Mouse (Mus musculus): ENCODE data around the gene Kif1a. TPM values are rescaled to one million over a fixed set of nuclear protein-coding genes. Genes with fewer than 3 reads are reported as not detected.

The Kif1a gene
- total RNA-seq, 2 experiments from 2014 or later, result 637 to 653 TPM

- no peak for DNase-seq (ENCODE audit: low spot score in 2 of 2)
Observed at GRCm38 (mm10) chr1:93100243-93100575, 1.5 kb downstream of the Kif1a start.

DNA sequence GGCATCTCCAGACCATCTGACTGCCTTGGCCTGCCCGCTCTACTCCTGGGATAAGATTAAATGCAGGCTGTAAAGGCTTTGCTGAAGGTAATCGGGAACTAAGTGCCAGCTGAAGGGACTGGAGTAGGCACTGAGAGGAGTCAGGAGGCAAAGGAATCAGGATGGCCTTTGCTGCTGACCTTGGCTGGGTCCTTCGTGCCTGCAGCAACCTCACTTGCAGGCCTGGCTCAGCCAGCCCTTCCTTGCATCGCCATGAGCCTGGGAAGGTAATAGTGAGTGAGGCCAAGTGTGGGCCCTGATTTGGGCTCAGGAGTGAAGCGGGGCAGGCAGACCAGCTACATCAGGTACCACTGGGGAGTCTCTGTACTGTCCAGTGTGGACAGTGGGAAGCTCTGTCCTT, 2.8 kb downstream of the Kif1a start:
- peak in 1 of 2 experiments; percentile 1 for DNase-seq (ENCODE audit: low spot score in 2 of 2)

GRCm38 (mm10) chr1:93092582-93092981, 9.2 kb downstream of the Kif1a start:
- DNase-seq (ENCODE audit: low spot score in 2 of 2), result no peak

GRCm38 (mm10) chr1:93085136-93085535, 16.6 kb downstream of the Kif1a start:
- peak in 1 of 2 experiments; percentile 48 for DNase-seq (ENCODE audit: low spot score in 2 of 2)

DNA sequence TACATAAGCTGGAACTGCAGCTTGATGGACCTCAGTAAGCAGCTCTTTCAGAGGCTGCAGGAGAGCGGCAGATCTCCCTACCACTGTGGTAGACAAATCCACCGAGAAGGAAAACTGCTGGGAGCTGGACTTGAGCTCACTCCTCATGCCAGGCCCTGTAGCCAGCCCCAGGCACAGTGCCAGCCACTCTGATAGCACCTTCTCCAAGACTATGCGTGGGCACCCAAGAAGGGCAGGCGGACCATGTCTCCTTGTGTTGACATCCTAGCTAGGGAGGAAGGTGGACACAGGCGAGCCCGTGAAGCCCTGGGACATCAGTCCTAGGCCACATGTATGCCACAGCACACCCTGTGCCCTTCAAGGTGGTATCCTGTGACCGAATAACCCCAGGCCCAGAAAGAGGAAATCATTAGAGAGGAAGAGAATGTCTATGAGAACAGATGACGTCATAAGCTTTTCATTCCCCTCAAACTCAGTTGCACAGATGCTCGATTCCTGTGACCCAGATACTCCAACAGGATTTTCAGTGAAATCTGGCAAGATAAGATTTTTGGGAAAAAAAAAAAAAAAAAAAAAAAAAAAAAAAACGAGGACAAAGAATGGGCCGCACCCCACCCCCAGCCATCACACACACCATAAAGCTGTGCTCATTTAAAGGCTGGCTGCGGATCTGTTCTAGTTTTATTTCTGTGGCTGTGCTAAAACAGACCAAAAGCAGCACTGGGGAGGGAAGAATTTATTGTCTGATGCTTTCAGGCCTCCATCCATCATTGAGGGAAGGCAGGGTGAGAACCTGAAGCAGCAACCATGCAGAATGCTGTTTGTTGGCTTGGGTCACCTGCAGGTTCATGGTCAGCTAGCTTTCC, 18.1 kb downstream of the Kif1a start:
- DNase-seq (ENCODE audit: low spot score in 2 of 2), result peak in 1 of 2 experiments; percentile 61

DNA sequence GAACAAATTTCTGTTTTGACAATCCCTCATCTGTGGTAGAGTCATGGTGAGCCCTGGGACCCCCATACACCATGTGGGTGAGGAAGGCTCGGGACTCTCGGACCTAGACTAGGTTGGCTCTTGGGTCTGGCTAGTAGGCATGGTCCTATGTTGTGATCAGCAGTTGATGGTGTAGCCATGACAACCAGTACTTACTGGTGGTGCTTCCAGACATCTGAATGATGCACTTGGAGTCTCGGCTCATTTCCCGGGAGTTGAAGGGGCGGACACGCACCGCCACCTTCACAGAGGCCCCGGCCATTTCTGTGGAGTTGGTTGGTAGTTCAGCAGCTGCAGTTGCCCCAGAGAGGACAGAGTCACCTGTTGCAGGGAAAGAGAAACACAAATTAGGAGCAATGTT, 19.6 kb downstream of the Kif1a start:
- DNase-seq (ENCODE audit: low spot score in 2 of 2), result no peak

DNA sequence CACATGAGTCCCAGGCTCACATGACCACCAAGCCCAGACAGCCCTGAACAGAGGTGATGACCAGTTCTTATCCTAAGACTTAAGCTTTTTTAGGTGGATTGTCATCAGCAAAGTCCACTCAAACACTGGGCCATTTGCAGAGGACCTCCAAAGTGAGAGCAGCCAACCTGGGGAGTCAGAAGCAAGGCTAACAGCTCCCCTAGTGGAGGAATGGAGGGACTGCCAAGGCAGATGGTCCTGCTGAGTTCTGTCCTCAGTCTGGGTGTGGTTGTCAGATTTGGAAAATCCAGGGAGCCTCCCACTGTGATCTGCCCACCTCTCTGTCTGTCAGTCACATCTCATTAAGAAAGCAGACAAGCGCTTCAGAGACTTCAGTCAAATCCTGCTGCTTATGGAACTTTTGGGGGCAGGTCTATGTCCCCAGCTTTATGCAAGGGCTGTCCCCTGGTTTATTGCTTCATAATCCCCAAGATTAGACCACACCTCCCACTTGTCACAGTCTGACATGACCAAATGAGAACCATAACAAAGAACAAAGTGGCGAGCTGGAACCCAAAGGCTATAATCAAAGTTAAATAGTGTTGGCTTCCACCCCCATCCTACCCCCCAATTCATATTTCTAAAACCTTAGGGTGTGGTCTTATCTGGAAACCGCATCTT, 20.7 kb downstream of the Kif1a start:
- DNase-seq (ENCODE audit: low spot score in 2 of 2), result peak; percentile 72 to 85

GRCm38 (mm10) chr1:93079602-93080001, 22.1 kb downstream of the Kif1a start:
- peak in 1 of 2 experiments; percentile 56 for DNase-seq (ENCODE audit: low spot score in 2 of 2)

- DNase-seq (ENCODE audit: low spot score in 2 of 2), result no peak
Observed at GRCm38 (mm10) chr1:93072279-93072865, 29.4 kb downstream of the Kif1a start.

DNA sequence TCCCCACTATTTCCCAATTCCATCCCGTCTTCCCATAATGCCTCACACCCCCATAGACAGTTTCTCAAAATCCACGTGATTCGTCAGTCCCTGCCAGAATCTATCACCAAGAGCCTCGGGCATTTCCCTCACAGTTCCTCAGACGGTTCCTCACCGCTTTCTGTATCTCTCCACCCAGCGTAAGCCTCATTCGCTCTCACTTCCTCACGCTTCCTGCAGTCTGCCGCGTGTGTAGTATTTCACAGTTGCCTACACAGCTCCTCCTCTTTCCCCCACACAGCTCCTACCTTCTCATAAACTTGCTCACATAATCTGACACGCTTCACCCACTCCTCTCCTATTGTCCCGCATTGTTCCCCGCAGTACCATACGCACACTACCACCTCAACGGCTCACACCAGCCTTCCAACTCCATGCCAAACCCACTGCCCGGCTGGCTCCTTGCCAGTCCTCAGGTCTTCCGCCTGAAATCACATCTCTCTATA, 30.2 kb downstream of the Kif1a start:
- DNase-seq (ENCODE audit: low spot score in 2 of 2), result peak; percentile 25 to 43

- DNase-seq (ENCODE audit: low spot score in 2 of 2), result no peak
Observed at GRCm38 (mm10) chr1:93070881-93071280, 30.9 kb downstream of the Kif1a start.

DNA sequence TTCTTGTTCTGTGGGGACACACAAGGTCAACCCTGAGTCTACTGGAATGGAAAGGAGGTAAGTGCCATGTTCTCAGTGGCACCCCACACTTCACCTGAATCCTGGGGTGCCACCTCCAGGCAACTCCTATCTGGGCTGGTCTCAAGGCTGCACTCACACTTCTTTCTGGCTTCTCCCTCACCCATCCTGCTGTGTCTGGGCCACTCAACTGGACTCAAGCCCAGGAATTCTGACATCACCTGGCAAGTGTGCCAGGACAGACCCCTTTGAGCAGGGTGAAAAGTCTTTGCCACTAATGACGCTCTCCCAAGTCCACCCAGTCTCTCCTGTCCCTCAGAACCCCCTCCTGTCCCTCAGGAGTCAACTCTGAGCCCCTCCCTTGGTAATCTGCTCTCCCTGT, 33.2 kb downstream of the Kif1a start:
- DNase-seq (ENCODE audit: low spot score in 2 of 2), result no peak

DNA sequence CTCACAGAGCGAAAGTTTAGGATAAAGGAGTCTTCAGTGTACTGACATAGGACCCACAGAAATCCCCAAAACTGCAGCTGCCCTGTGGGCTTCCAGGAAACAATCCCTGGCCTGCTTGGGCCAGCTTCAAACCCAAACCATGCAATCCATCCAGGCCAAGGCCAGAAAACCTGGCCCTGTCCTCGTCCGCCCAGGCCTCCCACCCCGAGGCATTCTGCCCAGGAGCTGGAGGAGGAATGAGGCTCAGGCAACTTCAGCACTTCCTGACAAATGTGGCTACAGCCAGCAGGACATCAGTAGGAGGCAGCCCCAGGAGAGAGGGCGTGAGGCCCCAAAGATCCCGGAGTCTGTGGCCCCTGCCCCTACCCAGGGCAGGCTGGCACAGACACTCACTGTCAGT, 36.1 kb downstream of the Kif1a start:
- DNase-seq (ENCODE audit: low spot score in 2 of 2), result no peak

- DNase-seq (ENCODE audit: low spot score in 2 of 2), result peak in 1 of 2 experiments; percentile 62
Observed at GRCm38 (mm10) chr1:93063694-93064093, 38.1 kb downstream of the Kif1a start.

DNA sequence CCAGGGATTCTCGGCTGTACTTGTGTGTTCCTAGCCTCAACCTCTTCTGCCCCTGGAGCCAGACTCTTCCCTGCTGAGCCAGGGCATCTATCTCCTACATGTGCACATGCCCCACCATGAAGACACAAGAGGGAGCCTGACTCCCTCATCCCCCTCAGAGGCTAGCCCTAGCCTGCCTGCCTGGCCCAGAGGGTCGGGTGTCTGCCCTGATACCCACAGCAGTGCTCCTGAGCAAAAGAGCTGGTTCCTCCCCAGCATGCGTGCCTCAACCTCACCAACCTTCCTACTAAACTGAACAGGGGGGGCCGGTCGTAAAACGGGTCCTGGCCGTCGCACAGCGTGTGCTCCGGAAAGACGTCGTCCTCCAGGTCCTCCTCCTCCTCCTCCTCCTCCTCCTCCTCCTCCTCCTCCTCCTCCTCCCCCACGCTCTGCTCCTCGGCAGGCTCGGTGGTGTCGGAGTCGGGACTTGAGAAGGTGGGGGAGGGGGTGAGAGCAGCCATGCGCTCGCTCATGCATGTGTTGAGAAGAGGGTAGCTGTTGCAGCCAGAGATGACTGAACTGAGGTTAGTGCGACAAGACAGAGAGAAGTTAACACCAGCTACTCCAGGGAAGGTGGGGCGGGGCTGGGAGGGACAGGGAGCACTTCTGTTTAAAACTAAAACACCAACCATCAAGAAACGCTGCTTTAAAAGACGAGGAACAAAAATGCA, 50.5 kb downstream of the Kif1a start:
- DNase-seq (ENCODE audit: low spot score in 2 of 2), result no peak

DNA sequence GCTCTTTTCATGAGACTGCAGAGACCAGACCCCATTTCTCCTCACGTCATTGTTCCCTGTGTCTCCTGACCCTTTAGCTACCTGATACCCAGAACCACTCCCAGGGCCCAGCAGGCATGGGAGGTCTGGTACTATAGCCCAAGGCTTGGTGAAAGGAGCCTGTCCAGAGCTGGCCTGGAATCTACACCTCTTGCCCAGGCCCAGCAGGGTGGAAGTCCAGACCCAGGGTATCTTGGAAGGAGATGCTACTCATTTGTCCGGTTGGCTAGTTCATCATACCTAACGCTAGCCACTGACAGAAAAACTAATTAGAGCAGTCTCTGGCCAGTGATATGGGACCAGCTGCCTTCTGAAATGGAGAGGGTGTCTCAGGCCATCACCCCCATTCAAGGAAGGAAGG, 51.7 kb downstream of the Kif1a start:
- DNase-seq (ENCODE audit: low spot score in 2 of 2), result no peak

DNA sequence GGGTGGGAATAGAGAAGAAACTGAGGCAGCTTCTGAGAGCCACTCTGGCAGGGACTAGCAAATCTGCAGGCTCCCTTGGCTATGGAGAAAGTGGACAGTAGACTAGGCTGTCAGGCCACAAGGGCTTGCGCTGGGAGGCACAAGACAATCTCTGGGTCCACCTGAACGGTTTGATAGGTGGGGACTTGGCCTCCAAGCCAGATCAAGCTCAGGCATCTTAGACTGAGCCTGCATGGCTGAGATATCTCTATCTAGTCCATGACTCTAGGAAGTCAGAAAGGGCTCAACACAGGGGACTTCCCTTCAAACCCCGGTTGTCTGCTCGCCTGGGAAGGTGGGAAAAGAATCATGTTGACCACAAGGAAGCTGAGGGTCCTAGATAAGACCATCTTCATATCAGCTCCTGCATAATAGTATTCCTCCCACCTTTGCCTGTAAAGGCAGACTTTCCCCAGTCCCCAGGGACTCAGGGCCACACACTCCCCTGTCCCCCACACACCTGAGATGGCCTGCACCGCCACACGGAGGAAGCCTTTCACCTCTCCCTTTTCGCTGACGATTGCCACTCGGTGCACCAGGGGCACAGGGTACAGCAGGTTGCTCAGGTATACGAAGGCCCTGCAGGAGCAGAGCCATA, 55.5 kb downstream of the Kif1a start:
- no peak for DNase-seq (ENCODE audit: low spot score in 2 of 2)

DNA sequence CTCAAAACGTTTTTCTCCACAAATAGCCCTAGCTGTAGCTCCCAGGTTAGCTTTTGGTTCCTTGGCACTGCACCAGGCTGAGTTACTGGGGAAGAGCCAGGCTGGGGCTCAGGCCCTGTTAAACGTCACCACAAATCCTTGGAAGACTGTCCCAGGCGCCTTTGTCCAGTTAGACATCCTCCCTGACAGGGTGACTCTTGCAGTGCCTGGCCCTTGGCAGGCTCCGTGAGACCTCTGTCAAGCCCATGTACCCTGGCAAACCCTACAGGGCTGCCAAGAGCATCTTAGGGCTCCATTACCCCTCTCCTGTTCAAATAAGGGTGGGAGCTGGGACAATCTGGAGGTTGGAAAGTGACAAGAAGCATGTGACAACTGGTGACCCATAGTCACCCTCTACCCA, 65.8 kb downstream of the Kif1a start:
- DNase-seq (ENCODE audit: low spot score in 2 of 2), result no peak

DNA sequence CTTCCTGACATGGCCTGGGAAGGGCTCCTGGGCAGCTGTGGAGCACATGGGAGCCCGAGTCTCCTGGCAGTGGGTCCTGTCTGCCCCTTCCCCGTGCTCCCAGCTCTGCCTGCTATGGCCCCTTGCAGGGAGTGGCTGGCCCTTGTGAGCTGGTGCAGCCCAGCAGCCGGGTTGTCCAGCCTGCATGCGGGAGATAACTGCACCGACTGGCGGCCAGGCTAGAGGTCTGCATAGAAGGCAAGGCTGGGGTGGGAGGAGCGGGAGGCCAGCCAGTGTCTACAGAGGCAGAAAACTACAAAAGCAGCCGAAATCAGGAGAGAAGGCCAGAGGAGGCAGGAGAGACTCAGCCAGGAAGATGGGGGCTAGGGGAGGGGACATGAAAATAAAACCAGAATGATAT, 67.8 kb downstream of the Kif1a start:
- DNase-seq (ENCODE audit: low spot score in 2 of 2), result no peak

- DNase-seq (ENCODE audit: low spot score in 2 of 2), result peak; percentile 31 to 52
Observed at GRCm38 (mm10) chr1:93031199-93031598, 70.6 kb downstream of the Kif1a start.

DNA sequence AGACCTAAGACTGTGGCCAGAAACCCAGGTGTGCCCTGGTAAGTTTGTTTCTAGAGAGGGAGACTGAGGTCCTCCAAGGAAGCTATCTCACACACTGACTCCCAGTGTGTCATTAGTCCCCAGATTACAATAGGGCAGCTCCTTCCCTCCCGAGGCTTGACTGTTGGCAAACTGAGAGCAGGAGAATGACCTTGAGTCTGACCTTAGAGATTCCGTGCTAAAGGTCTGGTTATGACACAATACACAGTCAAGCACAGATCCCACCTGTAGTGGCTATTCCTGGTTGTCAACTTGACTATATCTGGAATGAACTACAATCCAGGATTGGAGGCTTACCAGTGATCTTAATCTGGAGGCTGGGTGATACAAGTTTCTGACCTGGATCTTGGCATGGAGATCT, 71.7 kb downstream of the Kif1a start:
- no peak for DNase-seq (ENCODE audit: low spot score in 2 of 2)

Data from layer of hippocampus, adult 18-20 months (tissue).